Mouse (Mus musculus) naive thymus-derived CD4-positive, alpha-beta T cell, adult 5 months (primary cell): ENCODE results near the gene Vmn1r135. TPM values are rescaled to one million over a fixed set of nuclear protein-coding genes. Genes with fewer than 3 reads are reported as not detected.

Experiments
- polyA plus RNA-seq: library from polyadenylated mRNA; unstranded; fragments of 100-300 nt; shearing (Covaris generic); gene quantifications from one replicate; pipeline ENCODE4 v1.2.1, GENCODE M21; 2017

Vmn1r135 gene
- polyA plus RNA-seq, result not detected

GRCm38 (mm10) chr7:21832051-21832450, at the start of gene Vmn1r135:
Vmn1r135 (plus strand) TSS chr7:21832351.

GRCm38 (mm10) chr7:21796628-21797027, 35.5 kb upstream of the Vmn1r135 start, which contains the start of gene Gm4177:
Gm4177 (minus strand) TSS chr7:21796728.

GRCm38 (mm10) chr7:21844167-21844566, 12.0 kb downstream of the Vmn1r135 start, which contains the start of gene Gm5725:
Gm5725 (minus strand) TSS chr7:21844267.

Other genes with a start within 250 kb of the Vmn1r135 start
- gene Vmn1r132, start 218.3 kb upstream of the Vmn1r135 start, polyA plus RNA-seq, result not detected
- gene Gm4175, start 70.9 kb upstream of the Vmn1r135 start, polyA plus RNA-seq, result not detected
- not detected for gene Gm4177, start 35.6 kb upstream of the Vmn1r135 start, polyA plus RNA-seq
- not detected for gene Gm5725, start 11.9 kb downstream of the Vmn1r135 start, polyA plus RNA-seq
- gene Gm5891, start 88.9 kb downstream of the Vmn1r135 start, polyA plus RNA-seq, result not detected
- gene Vmn1r137, start 162.2 kb downstream of the Vmn1r135 start, polyA plus RNA-seq, result not detected
- gene Vmn1r138, start 196.5 kb downstream of the Vmn1r135 start, polyA plus RNA-seq, result not detected
- gene Gm6176, start 224.0 kb downstream of the Vmn1r135 start, polyA plus RNA-seq, result not detected
- not detected for gene Vmn1r139, start 236.7 kb downstream of the Vmn1r135 start, polyA plus RNA-seq